ENCODE assay signal across 24 mouse cellular contexts in the genomic region with DNA sequence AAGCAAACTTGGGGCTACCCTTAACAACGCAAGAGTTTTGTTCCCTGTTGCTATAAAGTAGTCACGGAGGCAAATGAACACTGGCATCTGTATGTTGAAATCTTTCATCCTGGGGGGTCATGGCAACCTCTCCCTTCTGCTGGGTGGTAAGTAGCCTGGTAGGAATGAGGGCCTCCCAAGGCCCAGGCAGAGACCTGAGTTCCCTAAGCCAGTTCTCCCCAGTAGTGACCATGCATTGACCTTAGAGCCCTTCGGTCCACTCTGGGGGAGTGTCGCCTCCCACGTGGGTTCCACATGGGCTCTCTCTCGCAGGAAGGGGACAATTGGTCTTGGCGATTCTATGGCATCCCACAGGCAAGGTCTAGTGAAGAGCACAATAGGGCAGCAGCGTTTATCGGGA. TPM values are rescaled to one million over a fixed set of nuclear protein-coding genes. Genes with fewer than 3 reads are reported as not detected.
DNase-seq lines count a peak whose midpoint lies in the region; ATAC-seq and TF ChIP-seq lines count a peak whose summit lies in the region.
"Had no signal": no experiment of that assay in that cellular context is flagged by ENCODE, and none has a peak within 500 bp of the region (broad histone marks: within the 10 kb centered on the region; RNA-seq: fewer than 3 reads in every experiment).

No protein-coding gene starts in this region.

- in situ Hi-C loops in CH12.LX (cut with MboI; ENCODE audit: low pct_ligation_motif_present, low pct_unique_long_range_greater_than_20kb, low sequenced_read_pairs): no loop called here

- no peak overlapping the region for H3K9ac ChIP-seq in heart, embryonic 12.5 days
- H3K9ac ChIP-seq in CH12.LX (ENCODE audit: insufficient read depth, low read depth): no peak overlapping the region
- no peak overlapping the region for H3K9ac ChIP-seq in liver, postnatal 0 days (replicated peaks)
- H3K9ac ChIP-seq in intestine, embryonic 16.5 days (ENCODE audit: low read depth, low read length): no peak overlapping the region
- H3K9ac ChIP-seq: embryonic facial prominence, embryonic 15.5 days had no signal

- H3K27ac ChIP-seq in heart, embryonic 12.5 days (ENCODE audit: poor library complexity, severe bottlenecking): no peak overlapping the region
- H3K27ac ChIP-seq in CH12.LX (ENCODE audit: insufficient read depth, low read depth): no peak overlapping the region
- H3K27ac ChIP-seq in liver, postnatal 0 days (ENCODE audit: low read depth): peak overlapping the region; percentile 44; the same call in 1 of the 2 replicates
- no peak overlapping the region for H3K27ac ChIP-seq in intestine, embryonic 16.5 days (ENCODE audit: low read length)
- H3K27ac ChIP-seq: embryonic facial prominence, embryonic 15.5 days; hindbrain, embryonic 12.5 days had no signal

- TF ChIP-seq RAD21 in CH12.LX (IDR thresholded peaks at IDR 0.05; ENCODE audit: low read depth, low read length): no peak

- peaks cover 14% of the 10 kb centered on the region; the same call in 1 of the 2 replicates for H3K36me3 ChIP-seq in heart, embryonic 12.5 days
- H3K36me3 ChIP-seq in CH12.LX (replicated peaks in 1 of 2; ENCODE audit: control insufficient read depth in 1 of 2, insufficient read depth in 1 of 2, low read length in 1 of 2): peaks cover 10 to 20% of the 10 kb centered on the region in 2 experiments
- H3K36me3 ChIP-seq in liver, postnatal 0 days (replicated peaks; ENCODE audit: insufficient read depth, low read length): peaks cover 11% of the 10 kb centered on the region
- no peaks in the 10 kb centered on the region for H3K36me3 ChIP-seq in intestine, embryonic 16.5 days (ENCODE audit: control insufficient read depth, insufficient read depth, low read length)

- TF ChIP-seq POLR2A in CH12.LX (IDR thresholded peaks at IDR 0.05; ENCODE audit: low read depth, low read length): no peak

- no peaks in the 10 kb centered on the region for H3K27me3 ChIP-seq in heart, embryonic 12.5 days (replicated peaks)
- H3K27me3 ChIP-seq in CH12.LX (replicated peaks): peaks cover 1% of the 10 kb centered on the region
- H3K27me3 ChIP-seq in liver, postnatal 0 days (ENCODE audit: insufficient read depth, low read length): no peaks in the 10 kb centered on the region
- H3K27me3 ChIP-seq in intestine, embryonic 16.5 days (replicated peaks; ENCODE audit: control insufficient read depth, insufficient read depth, low read length): no peaks in the 10 kb centered on the region
- H3K27me3 ChIP-seq: embryonic facial prominence, embryonic 15.5 days; Patski had no signal

- dilution Hi-C loops in CH12.LX (cut with MboI; ENCODE audit: extremely low pct_ligation_motif_present, extremely low pct_unique_long_range_greater_than_20kb, low sequenced_read_pairs): no loop called here

- 85% methylated on average over 9 of the region's 9 CpGs for whole genome bisulfite sequencing in heart, embryonic 12.5 days
- 69% methylated on average over 9 of the region's 9 CpGs for WGBS in liver, postnatal 0 days (ENCODE audit: insufficient replicate concordance)
- WGBS in intestine, embryonic 16.5 days: 79% methylated on average over 9 of the region's 9 CpGs

- intact Hi-C loops in heart, postnatal 36 days (cut with DNase I): loop anchor here (2.0 kb wide), 1 partner anchor 33 kb away; a partner anchor contains a TSS

- no peak for TF ChIP-seq CTCF in CH12.LX (conservative IDR thresholded peaks at IDR 0.05 in 1 of 2, IDR thresholded peaks at IDR 0.05 in 1 of 2; ENCODE audit: low read depth in 2 of 2, low read length in 2 of 2)
- TF ChIP-seq CTCF in liver, postnatal 0 days (IDR thresholded peaks at IDR 0.05; ENCODE audit: low read depth): no peak

- DNase-seq in heart, postnatal 36 days: no peak
- DNase-seq in CH12.LX (ENCODE audit: extremely low read depth): no peak
- DNase-seq in liver, postnatal 0 days: no peak
- no peak for DNase-seq in embryo, embryonic 10.5 days (ENCODE audit: low spot score)
- DNase-seq: adrenal gland, postnatal 14 days; cerebellum, adult 11-12 months; cerebellum, adult 9-11 months; cerebellum, postnatal 36 days; gastrocnemius, postnatal 25 days had no signal

- peaks cover 38% of the 10 kb centered on the region for H3K4me1 ChIP-seq in heart, embryonic 12.5 days (replicated peaks)
- peaks cover 34 to 77% of the 10 kb centered on the region in 2 experiments for H3K4me1 ChIP-seq in CH12.LX (ENCODE audit: control insufficient read depth in 1 of 2, insufficient read depth in 2 of 2)
- H3K4me1 ChIP-seq in liver, postnatal 0 days (ENCODE audit: insufficient read depth): peaks cover 41% of the 10 kb centered on the region
- peaks cover 28% of the 10 kb centered on the region for H3K4me1 ChIP-seq in intestine, embryonic 16.5 days (ENCODE audit: control insufficient read depth, insufficient read depth, low read length)

- no peak overlapping the region for H3K4me3 ChIP-seq in heart, embryonic 12.5 days
- H3K4me3 ChIP-seq in CH12.LX (replicated peaks in 1 of 3; ENCODE audit: low read depth in 2 of 3, low read length in 2 of 3, poor library complexity in 1 of 3): no peak overlapping the region
- no peak overlapping the region for H3K4me3 ChIP-seq in liver, postnatal 0 days (ENCODE audit: low read depth, low read length)
- H3K4me3 ChIP-seq in intestine, embryonic 16.5 days (ENCODE audit: low read length): no peak overlapping the region
- H3K4me3 ChIP-seq: hindbrain, embryonic 12.5 days had no signal

- peaks cover 28% of the 10 kb centered on the region for H3K79me2 ChIP-seq in CH12.LX (replicated peaks; ENCODE audit: control insufficient read depth, extremely low read depth, insufficient read depth, poor library complexity, severe bottlenecking)

- 0 out of 2 replicates have a peak overlapping the region, but pooled peaks have one; percentile 85 for H3K4me2 ChIP-seq in heart, embryonic 12.5 days
- H3K4me2 ChIP-seq in CH12.LX (ENCODE audit: insufficient read depth, low read depth, poor library complexity, severe bottlenecking): peak overlapping the region; percentile 92
- H3K4me2 ChIP-seq in liver, postnatal 0 days (ENCODE audit: low read depth, low read length): peak overlapping the region; percentile 95
- no peak overlapping the region for H3K4me2 ChIP-seq in intestine, embryonic 16.5 days (ENCODE audit: low read depth, low read length)

- TF ChIP-seq EP300 in CH12.LX (IDR thresholded peaks at IDR 0.05; ENCODE audit: low read length): no peak
- no peak for TF ChIP-seq EP300 in liver, postnatal 0 days (IDR thresholded peaks at IDR 0.05; ENCODE audit: low read depth)

- no peak for ATAC-seq in heart, embryonic 12.5 days (ENCODE audit: insufficient number of reproducible peaks, low FRiP score)
- peak; percentile 12 for ATAC-seq in granulocyte monocyte progenitor cell, adult 5-6 weeks (replicated peaks; ENCODE audit: poor library complexity, severe bottlenecking)
- no peak for ATAC-seq in liver, postnatal 0 days
- no peak for ATAC-seq in monocyte, adult 5-6 weeks (replicated peaks; ENCODE audit: insufficient number of reproducible peaks, low FRiP score, low TSS enrichment, poor library complexity, severe bottlenecking)
- no peak for ATAC-seq in intestine, embryonic 16.5 days
- ATAC-seq: activated CD4-positive, CD25-positive, alpha-beta regulatory T cell, adult 4 months; forebrain, embryonic 14.5 days; hindbrain, embryonic 16.5 days; inflammation-experienced regulatory T-cells, adult 6 months; Patski had no signal

- no peaks in the 10 kb centered on the region for H3K9me3 ChIP-seq in heart, embryonic 12.5 days (replicated peaks)
- H3K9me3 ChIP-seq in CH12.LX (replicated peaks; ENCODE audit: low read length): no peaks in the 10 kb centered on the region
- H3K9me3 ChIP-seq in liver, postnatal 0 days (ENCODE audit: low read length): no peaks in the 10 kb centered on the region
- no peaks in the 10 kb centered on the region for H3K9me3 ChIP-seq in intestine, embryonic 16.5 days (ENCODE audit: control insufficient read depth, low read length)
- H3K9me3 ChIP-seq: embryonic facial prominence, embryonic 15.5 days; forebrain, embryonic 10.5 days; heart, embryonic 10.5 days; hindbrain, embryonic 12.5 days had no signal

RNA-seq across cellular contexts. Expression of a gene that starts 1.1 kb away (rescaled TPM):
- 95.9 and 101 TPM in 2 replicates for polyA plus RNA-seq in heart, embryonic 12.5 days (2016; fragmentation: Nextera tagmentation; extraction: Ambion mirVana)
- 10 to 100 TPM; 33.9 to 36.0 TPM for total RNA-seq in heart, postnatal 36 days (2021)
- total RNA-seq in CH12.LX (2012; rRNA removed): 417 and 423 TPM in 2 replicates
- 135 and 141 TPM in 2 replicates for total RNA-seq in CH12.LX (2014; rRNA removed)
- 219 and 264 TPM in 2 replicates for polyA plus RNA-seq in CH12.LX (2012; ENCODE audit: insufficient read length, low read depth)
- total RNA-seq in granulocyte monocyte progenitor cell, adult 5-6 weeks (2014; fragmentation: Nextera tagmentation): 201 and 252 TPM in 2 replicates
- total RNA-seq in granulocyte monocyte progenitor cell, adult 5-6 weeks (2017): 362 and 363 TPM in 2 replicates
- 174 and 178 TPM in 2 replicates for polyA plus RNA-seq in liver, postnatal 0 days (2015; fragmentation: Nextera tagmentation; extraction: Ambion mirVana)
- total RNA-seq in monocyte, adult 5-6 weeks (2017): 273 to 400 TPM (median 362 TPM) in 3 replicates
- polyA plus RNA-seq in intestine, embryonic 16.5 days (2015; fragmentation: Nextera tagmentation; extraction: Ambion mirVana): 381 and 448 TPM in 2 replicates

RNA-seq across cellular contexts. Expression of a gene that starts 10.5 kb away (rescaled TPM):
- polyA plus RNA-seq in heart, embryonic 12.5 days (2016; fragmentation: Nextera tagmentation; extraction: Ambion mirVana): 7.5 and 13.8 TPM in 2 replicates
- 1 to 10 TPM; 3.8 to 4.1 TPM for total RNA-seq in heart, postnatal 36 days (2021)
- not detected in 2 replicates for total RNA-seq in CH12.LX (2012; rRNA removed)
- total RNA-seq in CH12.LX (2014; rRNA removed): not detected in 2 replicates
- polyA plus RNA-seq in CH12.LX (2012; ENCODE audit: insufficient read length, low read depth): not detected in 2 replicates
- not detected in 2 replicates for total RNA-seq in granulocyte monocyte progenitor cell, adult 5-6 weeks (2014; fragmentation: Nextera tagmentation)
- total RNA-seq in granulocyte monocyte progenitor cell, adult 5-6 weeks (2017): 0.43 and 1.0 TPM in 2 replicates
- polyA plus RNA-seq in liver, postnatal 0 days (2015; fragmentation: Nextera tagmentation; extraction: Ambion mirVana): 21.4 and 26.4 TPM in 2 replicates
- total RNA-seq in monocyte, adult 5-6 weeks (2017): 13.4 to 226 TPM (median 24.5 TPM) in 3 replicates
- 1.1 and 1.4 TPM in 2 replicates for polyA plus RNA-seq in intestine, embryonic 16.5 days (2015; fragmentation: Nextera tagmentation; extraction: Ambion mirVana)
- total RNA-seq: gastrocnemius, adult 2 months had no signal
- polyA plus RNA-seq: C2C12, Patski had no signal

RNA-seq across cellular contexts. Expression of a gene that starts 23.9 kb away (rescaled TPM):
- polyA plus RNA-seq in heart, embryonic 12.5 days (2016; fragmentation: Nextera tagmentation; extraction: Ambion mirVana): 1,038 and 1,054 TPM in 2 replicates
- total RNA-seq in heart, postnatal 36 days (2021): 1,000 to 10,000 TPM; 1,605 to 1,606 TPM
- total RNA-seq in CH12.LX (2012; rRNA removed) (699 and 716 TPM in 2 replicates), CH12.LX (2014; rRNA removed) (664 and 673 TPM in 2 replicates)
- 251 and 338 TPM in 2 replicates for polyA plus RNA-seq in CH12.LX (2012; ENCODE audit: insufficient read length, low read depth)
- total RNA-seq in granulocyte monocyte progenitor cell, adult 5-6 weeks (2014; fragmentation: Nextera tagmentation): 648 and 734 TPM in 2 replicates
- 282 and 442 TPM in 2 replicates for total RNA-seq in granulocyte monocyte progenitor cell, adult 5-6 weeks (2017)
- polyA plus RNA-seq in liver, postnatal 0 days (2015; fragmentation: Nextera tagmentation; extraction: Ambion mirVana): 528 and 545 TPM in 2 replicates
- total RNA-seq in monocyte, adult 5-6 weeks (2017): 143 to 289 TPM (median 191 TPM) in 3 replicates
- polyA plus RNA-seq in intestine, embryonic 16.5 days (2015; fragmentation: Nextera tagmentation; extraction: Ambion mirVana): 775 and 798 TPM in 2 replicates

RNA-seq across cellular contexts. Expression of a gene that starts 24.4 kb away (rescaled TPM):
- polyA plus RNA-seq in heart, embryonic 12.5 days (2016; fragmentation: Nextera tagmentation; extraction: Ambion mirVana): 89.3 and 94.0 TPM in 2 replicates
- total RNA-seq in heart, postnatal 36 days (2021): 10 to 100 TPM; 29.3 to 31.4 TPM
- total RNA-seq in CH12.LX (2012; rRNA removed) (44.6 and 45.2 TPM in 2 replicates), CH12.LX (2014; rRNA removed) (39.1 and 41.5 TPM in 2 replicates)
- 50.5 and 52.3 TPM in 2 replicates for polyA plus RNA-seq in CH12.LX (2012; ENCODE audit: insufficient read length, low read depth)
- 56.8 and 68.4 TPM in 2 replicates for total RNA-seq in granulocyte monocyte progenitor cell, adult 5-6 weeks (2014; fragmentation: Nextera tagmentation)
- 40.2 and 42.2 TPM in 2 replicates for total RNA-seq in granulocyte monocyte progenitor cell, adult 5-6 weeks (2017)
- polyA plus RNA-seq in liver, postnatal 0 days (2015; fragmentation: Nextera tagmentation; extraction: Ambion mirVana): 34.5 and 38.8 TPM in 2 replicates
- total RNA-seq in monocyte, adult 5-6 weeks (2017): 40.3 to 48.0 TPM (median 44.1 TPM) in 3 replicates
- polyA plus RNA-seq in intestine, embryonic 16.5 days (2015; fragmentation: Nextera tagmentation; extraction: Ambion mirVana): 72.5 and 81.3 TPM in 2 replicates

RNA-seq across cellular contexts. Expression of a gene that starts 32.9 kb away (rescaled TPM):
- 136 and 137 TPM in 2 replicates for polyA plus RNA-seq in heart, embryonic 12.5 days (2016; fragmentation: Nextera tagmentation; extraction: Ambion mirVana)
- total RNA-seq in heart, postnatal 36 days (2021): 10 to 100 TPM; 56.5 to 65.8 TPM
- total RNA-seq in CH12.LX (2012; rRNA removed) (90.3 and 123 TPM in 2 replicates), CH12.LX (2014; rRNA removed) (187 TPM in 2 replicates)
- 179 TPM in 2 replicates for polyA plus RNA-seq in CH12.LX (2012; ENCODE audit: insufficient read length, low read depth)
- total RNA-seq in granulocyte monocyte progenitor cell, adult 5-6 weeks (2014; fragmentation: Nextera tagmentation): 76.8 and 88.4 TPM in 2 replicates
- 213 and 215 TPM in 2 replicates for total RNA-seq in granulocyte monocyte progenitor cell, adult 5-6 weeks (2017)
- polyA plus RNA-seq in liver, postnatal 0 days (2015; fragmentation: Nextera tagmentation; extraction: Ambion mirVana): 68.6 and 72.3 TPM in 2 replicates
- 107 to 190 TPM (median 108 TPM) in 3 replicates for total RNA-seq in monocyte, adult 5-6 weeks (2017)
- polyA plus RNA-seq in intestine, embryonic 16.5 days (2015; fragmentation: Nextera tagmentation; extraction: Ambion mirVana): 119 and 134 TPM in 2 replicates
